Mouse (Mus musculus) testis, adult 2 months (tissue): ENCODE measurements around the gene Unc119b.

Experiments used
- CTCF ChIP-seq: fragments of 200-500 bp; IDR thresholded peaks from 2 replicates; pipeline ENCODE4 v1.5.1; 2012; ENCODE audit warnings: low read depth, mild to moderate bottlenecking, inconsistent platforms, low read length, moderate library complexity; ENCODE audit not compliant: control insufficient read depth, insufficient read depth, insufficient replicate concordance
- POLR2A ChIP-seq: fragments of 200-500 bp; IDR thresholded peaks from 2 replicates; pipeline ENCODE4 v1.6.1; 2012; ENCODE audit warnings: low read depth, mild to moderate bottlenecking, inconsistent platforms, low read length, moderate library complexity; ENCODE audit not compliant: control insufficient read depth

- TF ChIP-seq POLR2A (no peak), CTCF (no peak)
These were observed 43.0 kb downstream of the Unc119b start for GRCm38 (mm10) chr5:115091776-115092175.
